Mouse (Mus musculus): ENCODE results near the gene Pten. TPM values are rescaled to one million over a fixed set of nuclear protein-coding genes. Genes with fewer than 3 reads are reported as not detected.

Gene Pten
- polyA plus RNA-seq, 1 experiment from 2014 or later: 12.9 TPM

DNA sequence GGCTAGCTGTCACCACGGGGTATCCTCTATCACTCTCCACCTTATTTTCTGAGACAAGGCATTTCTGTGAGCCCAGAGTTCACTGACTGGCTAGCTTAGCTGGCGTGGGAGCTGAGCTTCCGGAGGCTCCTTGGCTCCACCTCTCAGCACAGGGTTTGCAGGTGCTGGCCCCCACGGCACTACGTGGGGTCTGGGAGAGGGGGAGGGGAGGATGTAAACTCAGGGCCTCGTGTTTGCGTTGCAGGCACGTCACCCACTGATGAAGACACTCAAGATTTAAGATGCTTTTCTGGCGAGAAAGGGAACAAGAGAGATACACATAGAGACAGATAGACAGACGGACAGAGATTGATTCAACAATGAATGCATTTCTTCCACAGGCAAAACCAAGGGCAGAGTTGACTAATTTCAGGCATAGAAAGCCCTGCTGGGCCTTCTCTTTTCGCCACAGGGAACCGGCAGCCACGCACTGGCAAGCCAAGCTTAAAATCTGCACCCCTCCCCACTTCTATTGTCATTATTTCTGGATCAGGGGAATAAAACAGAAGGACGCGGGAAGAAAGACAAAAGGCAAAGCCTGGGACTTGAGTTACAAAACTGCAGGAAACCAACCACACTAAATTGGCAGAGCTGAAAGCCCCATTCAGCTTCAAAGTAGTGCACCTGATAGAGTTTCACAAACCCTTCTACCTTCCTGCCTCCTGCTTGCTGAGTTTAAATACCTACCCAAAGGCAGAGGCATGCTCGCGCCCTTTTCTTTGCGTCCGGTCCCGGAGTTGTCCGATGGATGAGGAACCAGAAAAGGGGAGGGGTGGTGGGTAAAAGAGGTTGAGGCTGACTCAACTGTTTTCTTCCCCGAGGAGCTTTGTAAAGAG lies 30.6 kb upstream of the Pten start:
- ATAC-seq (ENCODE audit: low FRiP score): peak; percentile 50; the same call in 1 of the 2 replicates

GRCm38 (mm10) chr19:32729785-32730184 lies 27.5 kb upstream of the Pten start:
- WGBS: 90% methylated on average over 4 of the region's 4 CpGs
- no peak overlapping the region for H3K9ac ChIP-seq (replicated peaks)
- H3K4me2 ChIP-seq: no peak overlapping the region
- H3K27ac ChIP-seq (replicated peaks): no peak overlapping the region
- peaks cover 2% of the 10 kb centered on the region; the same call in 1 of the 2 replicates for H3K27me3 ChIP-seq (replicated peaks)
- H3K36me3 ChIP-seq: no peaks in the 10 kb centered on the region
- peaks cover 13% of the 10 kb centered on the region for H3K4me1 ChIP-seq
- ATAC-seq (ENCODE audit: low FRiP score): no peak
- no peak overlapping the region for H3K4me3 ChIP-seq (replicated peaks)
- H3K9me3 ChIP-seq (replicated peaks): no peaks in the 10 kb centered on the region

More for the DNA sequence above, 30.6 kb upstream of the Pten start:
- Histone ChIP-seq H3K4me3 (replicated peaks) (peak overlapping the region; percentile 19), H3K27ac (replicated peaks) (no peak overlapping the region), H3K4me1 (peaks cover 13% of the 10 kb centered on the region), H3K27me3 (replicated peaks) (peaks cover 2% of the 10 kb centered on the region; the same call in 1 of the 2 replicates), H3K9me3 (replicated peaks) (no peaks in the 10 kb centered on the region), H3K4me2 (peak overlapping the region; percentile 50), H3K9ac (replicated peaks) (peak overlapping the region; percentile 28; the same call in 1 of the 2 replicates), H3K36me3 (no peaks in the 10 kb centered on the region)
- 3% methylated on average over 22 of the region's 22 CpGs for WGBS

DNA sequence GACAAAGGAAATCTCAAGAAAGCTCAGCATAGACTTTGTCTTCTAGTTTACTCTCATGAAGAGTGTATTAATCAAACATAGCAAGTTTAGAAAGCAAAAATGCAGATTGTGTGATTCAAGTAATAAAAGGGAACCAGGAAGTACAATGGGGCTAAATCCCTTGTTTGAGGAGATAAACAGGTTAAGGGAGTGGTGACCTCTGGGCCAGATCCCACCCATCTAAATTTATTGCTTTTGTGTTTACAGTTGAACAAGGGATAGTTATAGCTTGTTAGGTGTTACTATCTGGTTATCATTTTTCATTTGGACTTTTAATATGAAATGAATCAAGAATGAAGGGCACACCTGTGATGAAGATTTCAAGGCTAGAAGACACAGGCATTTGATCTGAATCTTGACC lies 24.4 kb upstream of the Pten start:
- no peak overlapping the region for H3K9ac ChIP-seq (replicated peaks)
- no peak for ATAC-seq (ENCODE audit: low FRiP score)
- H3K27me3 ChIP-seq (replicated peaks): no peaks in the 10 kb centered on the region; the same call in 1 of the 2 replicates
- no peaks in the 10 kb centered on the region for H3K36me3 ChIP-seq
- no peak overlapping the region for H3K27ac ChIP-seq (replicated peaks)
- H3K9me3 ChIP-seq (replicated peaks): no peaks in the 10 kb centered on the region
- no peaks in the 10 kb centered on the region for H3K4me1 ChIP-seq
- H3K4me3 ChIP-seq (replicated peaks): no peak overlapping the region
- no peak overlapping the region for H3K4me2 ChIP-seq

- H3K4me2 ChIP-seq: no peak overlapping the region
- no peak overlapping the region for H3K27ac ChIP-seq (replicated peaks)
- no peak overlapping the region for H3K4me3 ChIP-seq (replicated peaks)
- no peaks in the 10 kb centered on the region for H3K4me1 ChIP-seq
- H3K27me3 ChIP-seq (replicated peaks): no peaks in the 10 kb centered on the region
- H3K9ac ChIP-seq (replicated peaks): no peak overlapping the region
- ATAC-seq (ENCODE audit: low FRiP score): no peak
- WGBS: 87% methylated on average over 7 of the region's 7 CpGs
- no peaks in the 10 kb centered on the region for H3K36me3 ChIP-seq
- no peaks in the 10 kb centered on the region for H3K9me3 ChIP-seq (replicated peaks)
These were observed 19.5 kb upstream of the Pten start for GRCm38 (mm10) chr19:32737844-32738243.

DNA sequence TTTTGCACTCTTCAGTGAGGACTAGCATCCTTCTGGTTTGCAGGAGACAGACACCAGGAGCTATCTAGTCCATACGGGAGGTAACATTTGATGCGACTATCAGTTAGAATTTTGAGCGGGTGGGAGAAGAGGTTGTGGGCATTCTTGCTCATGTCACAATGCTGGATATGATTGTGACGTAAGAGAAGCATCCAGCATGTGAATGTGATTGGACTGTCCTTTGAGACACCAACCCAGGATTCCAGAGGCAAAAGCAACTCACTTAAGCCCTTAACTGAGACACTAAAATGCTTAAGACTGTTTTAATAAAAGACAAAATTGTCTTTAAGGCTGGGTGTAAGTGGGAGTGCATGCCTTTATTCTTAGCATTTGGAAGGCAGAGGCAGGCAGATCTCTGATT lies 17.6 kb upstream of the Pten start, which contains the start of gene Atad1:
Gene Atad1, minus strand, starts transcription at position 101 of the 400 bp plus-strand sequence.
- Histone ChIP-seq H3K9ac (replicated peaks) (no peak within 1 kb of the TSS), H3K4me2 (no peak within 1 kb of the TSS), H3K9me3 (replicated peaks) (no peaks in the 10 kb centered on the region), H3K36me3 (no peaks in the 10 kb centered on the region), H3K4me1 (no peaks in the 10 kb centered on the region), H3K27me3 (replicated peaks) (no peaks in the 10 kb centered on the region), H3K4me3 (replicated peaks) (no peak within 1 kb of the TSS), H3K27ac (replicated peaks) (no peak within 1 kb of the TSS)
- WGBS: 98% methylated on average over 4 of the region's 4 CpGs
- no peak for ATAC-seq (ENCODE audit: low FRiP score)

GRCm38 (mm10) chr19:32740641-32741345 lies 16.5 kb upstream of the Pten start:
- Histone ChIP-seq H3K27me3 (replicated peaks) (no peaks in the 10 kb centered on the region), H3K9me3 (replicated peaks) (no peaks in the 10 kb centered on the region), H3K4me2 (no peak overlapping the region), H3K4me3 (replicated peaks) (no peak overlapping the region), H3K9ac (replicated peaks) (no peak overlapping the region), H3K36me3 (no peaks in the 10 kb centered on the region), H3K27ac (replicated peaks) (no peak overlapping the region), H3K4me1 (no peaks in the 10 kb centered on the region)
- no peak for ATAC-seq (ENCODE audit: low FRiP score)
- WGBS: 89% methylated on average over 4 of the region's 4 CpGs

DNA sequence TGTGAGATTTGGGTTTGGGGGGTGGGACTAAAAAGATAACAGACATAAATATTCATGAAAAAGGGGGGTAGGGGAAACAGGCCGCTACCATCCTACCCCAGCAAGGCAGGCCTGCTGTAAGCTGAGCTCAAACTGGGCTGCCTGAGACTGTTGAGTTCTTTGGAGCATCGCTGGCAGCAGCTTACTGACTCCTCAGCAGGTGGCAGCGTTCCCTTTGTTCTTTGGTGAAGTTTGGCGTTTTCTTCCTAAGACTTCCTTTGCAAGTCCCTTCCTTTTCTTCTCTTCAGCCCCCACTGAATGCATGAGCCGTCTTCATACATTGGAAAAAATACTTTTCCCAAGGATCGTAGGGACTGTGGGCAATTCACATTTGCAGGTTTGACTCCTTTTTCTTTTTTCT lies 7.9 kb upstream of the Pten start:
- Histone ChIP-seq H3K4me2 (no peak overlapping the region), H3K9ac (replicated peaks) (no peak overlapping the region), H3K27me3 (replicated peaks) (no peaks in the 10 kb centered on the region), H3K9me3 (replicated peaks) (no peaks in the 10 kb centered on the region), H3K4me3 (replicated peaks) (no peak overlapping the region), H3K27ac (replicated peaks) (no peak overlapping the region), H3K4me1 (peaks cover 2% of the 10 kb centered on the region), H3K36me3 (no peaks in the 10 kb centered on the region)
- ATAC-seq (ENCODE audit: low FRiP score): no peak; the same call in 1 of the 2 replicates
- WGBS: 7% methylated on average over 6 of the region's 6 CpGs

GRCm38 (mm10) chr19:32752357-32752756 lies 4.9 kb upstream of the Pten start:
- Histone ChIP-seq H3K4me3 (replicated peaks) (no peak overlapping the region), H3K4me1 (peaks cover 15% of the 10 kb centered on the region), H3K4me2 (no peak overlapping the region), H3K9ac (replicated peaks) (no peak overlapping the region), H3K27me3 (replicated peaks) (no peaks in the 10 kb centered on the region), H3K9me3 (replicated peaks) (no peaks in the 10 kb centered on the region), H3K36me3 (no peaks in the 10 kb centered on the region), H3K27ac (replicated peaks) (no peak overlapping the region)
- 91% methylated on average over 6 of the region's 6 CpGs for WGBS
- no peak for ATAC-seq (ENCODE audit: low FRiP score)

- H3K36me3 ChIP-seq: no peaks in the 10 kb centered on the region
- H3K9ac ChIP-seq (replicated peaks): no peak overlapping the region
- H3K4me3 ChIP-seq (replicated peaks): no peak overlapping the region
- no peak for ATAC-seq (ENCODE audit: low FRiP score)
- H3K9me3 ChIP-seq (replicated peaks): no peaks in the 10 kb centered on the region
- H3K4me1 ChIP-seq: peaks cover 15% of the 10 kb centered on the region
- H3K27ac ChIP-seq (replicated peaks): no peak overlapping the region
- H3K27me3 ChIP-seq (replicated peaks): no peaks in the 10 kb centered on the region
- WGBS: 74% methylated on average over 3 of the region's 3 CpGs
- no peak overlapping the region for H3K4me2 ChIP-seq
These were observed 3.9 kb upstream of the Pten start for GRCm38 (mm10) chr19:32753386-32753785.

DNA sequence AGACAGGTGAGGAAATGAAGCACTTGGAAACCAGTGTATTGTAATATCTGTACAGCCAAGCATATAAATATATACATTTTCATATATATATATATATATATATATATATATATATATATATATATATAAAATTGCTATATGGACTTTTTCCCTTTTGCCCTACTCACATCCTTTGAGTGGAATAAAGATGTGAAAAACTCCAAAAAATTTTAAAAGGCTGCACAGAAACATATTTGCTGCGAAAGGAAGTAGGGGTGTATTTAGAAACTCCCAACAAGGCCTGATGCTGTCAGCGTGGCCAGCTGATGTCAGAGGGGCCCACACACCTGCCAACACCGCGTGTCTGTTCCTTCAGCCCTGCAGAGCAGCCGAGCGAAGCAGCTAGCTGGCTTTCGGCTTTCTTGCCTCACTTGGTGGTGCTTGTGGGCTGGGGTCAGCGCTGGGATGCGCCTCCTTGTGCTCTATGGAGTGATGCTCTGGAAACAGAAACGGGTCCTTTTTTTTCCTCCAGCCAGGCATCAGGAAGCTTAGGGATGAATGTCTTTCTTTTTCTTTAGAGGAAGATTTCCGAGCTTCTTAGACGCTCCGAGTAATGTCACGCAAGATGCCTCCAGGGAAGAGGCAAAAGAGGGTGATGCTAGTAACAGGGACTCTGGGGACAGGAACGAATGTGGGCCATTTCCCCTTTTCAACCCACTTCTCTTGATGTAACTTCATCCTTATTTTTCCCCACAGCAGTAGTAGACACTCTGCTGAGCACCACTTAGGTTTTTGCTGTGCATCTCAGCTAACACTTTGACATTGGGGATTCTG lies 2.9 kb upstream of the Pten start:
- no peak for ATAC-seq (ENCODE audit: low FRiP score)
- Histone ChIP-seq H3K27me3 (replicated peaks) (no peaks in the 10 kb centered on the region), H3K36me3 (no peaks in the 10 kb centered on the region), H3K9ac (replicated peaks) (0 out of 2 replicates have a peak overlapping the region, but pooled peaks have one; percentile 85), H3K9me3 (replicated peaks) (no peaks in the 10 kb centered on the region), H3K4me2 (peak overlapping the region; percentile 91), H3K4me3 (replicated peaks) (peak overlapping the region; percentile 97; the same call in 1 of the 2 replicates), H3K4me1 (peaks cover 15% of the 10 kb centered on the region), H3K27ac (replicated peaks) (peak overlapping the region; percentile 97)
- 12% methylated on average over 15 of the region's 15 CpGs for WGBS

GRCm38 (mm10) chr19:32755104-32755791 lies 2.0 kb upstream of the Pten start:
- peak overlapping the region; percentile 97 for H3K4me3 ChIP-seq (replicated peaks)
- peaks cover 15% of the 10 kb centered on the region for H3K4me1 ChIP-seq
- no peaks in the 10 kb centered on the region for H3K27me3 ChIP-seq (replicated peaks)
- WGBS: 2% methylated on average over 12 of the region's 12 CpGs
- no peaks in the 10 kb centered on the region for H3K36me3 ChIP-seq
- H3K27ac ChIP-seq (replicated peaks): peak overlapping the region; percentile 97
- no peaks in the 10 kb centered on the region for H3K9me3 ChIP-seq (replicated peaks)
- no peak for ATAC-seq (ENCODE audit: low FRiP score)
- H3K9ac ChIP-seq (replicated peaks): peak overlapping the region; percentile 85
- H3K4me2 ChIP-seq: peak overlapping the region; percentile 91

Measured in neural tube, embryonic 15.5 days (tissue).